Mouse (Mus musculus) layer of hippocampus, adult 18-20 months (tissue): ENCODE measurements at regions not wholly inside any gene's neighbourhood (a gene's known extent, or its start where the extent isn't known, plus 50 kb on each side); places are given as distances from the start of the nearest gene placed in this dataset.

Experiments
- DNase-seq, 2 experiments: peaks; one replicate each; pipeline ENCODE4 v3.0.0; 2022; ENCODE audit warnings: low spot score in 2 of 2

DNA sequence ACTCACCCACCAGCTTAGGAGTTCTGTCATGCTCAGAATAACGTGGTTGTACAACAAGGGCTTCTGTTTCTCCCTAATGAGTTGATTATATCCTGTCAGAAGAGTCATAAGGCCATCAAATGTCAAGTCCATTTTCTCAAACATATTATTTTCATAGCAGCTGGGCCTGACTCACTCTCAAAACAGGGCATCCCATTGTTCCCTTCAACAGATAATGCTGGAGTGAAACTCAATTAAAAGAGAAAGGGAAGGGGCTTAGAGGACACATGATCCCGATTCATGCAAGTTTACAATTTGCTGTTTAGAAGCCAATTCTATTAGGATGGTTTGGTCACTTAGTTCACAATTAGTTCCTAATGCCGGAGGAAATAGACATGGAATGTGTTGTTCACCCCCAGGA, 444.5 kb downstream of the Gsdmc2 start:
- no peak for DNase-seq

DNA sequence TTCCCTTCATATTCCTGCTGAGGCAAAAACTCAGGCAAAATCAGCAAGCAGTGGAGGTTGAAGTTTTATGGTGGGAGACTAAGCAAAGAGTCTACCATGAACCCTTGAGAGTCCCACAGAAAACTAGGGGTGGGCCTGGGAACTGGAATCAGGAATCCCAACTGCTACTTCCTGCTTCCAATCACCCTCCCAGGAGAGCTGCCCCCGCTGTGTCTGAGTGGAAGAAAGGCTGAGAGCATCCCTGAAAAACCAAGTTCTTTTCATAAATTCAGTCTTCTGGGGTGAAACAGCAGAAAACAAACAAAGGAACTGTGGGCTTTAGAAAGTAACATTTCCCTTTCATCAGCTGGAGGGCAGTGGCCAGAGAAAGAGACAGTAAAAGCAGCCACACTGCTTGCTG, 445.0 kb downstream of the Gsdmc2 start:
- DNase-seq: no peak

DNA sequence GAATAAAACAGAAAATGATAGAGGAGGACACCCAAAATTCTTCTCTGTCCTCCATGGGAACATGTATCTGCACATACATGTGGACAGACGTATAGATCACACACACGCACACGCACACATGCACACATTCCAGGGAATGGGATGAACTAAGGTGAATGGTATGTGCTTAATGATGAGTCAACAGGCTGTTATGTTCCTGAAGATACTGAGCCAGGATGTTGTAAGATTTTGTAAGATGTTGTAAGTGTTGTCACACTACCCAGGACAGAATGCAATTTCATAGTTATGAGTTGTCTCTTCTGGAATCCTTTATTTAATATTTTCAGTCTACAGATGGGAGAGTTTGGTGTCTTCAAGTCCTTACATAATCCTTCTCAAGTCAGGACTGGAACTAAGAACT, 447.5 kb downstream of the Gsdmc2 start:
- DNase-seq: no peak

DNA sequence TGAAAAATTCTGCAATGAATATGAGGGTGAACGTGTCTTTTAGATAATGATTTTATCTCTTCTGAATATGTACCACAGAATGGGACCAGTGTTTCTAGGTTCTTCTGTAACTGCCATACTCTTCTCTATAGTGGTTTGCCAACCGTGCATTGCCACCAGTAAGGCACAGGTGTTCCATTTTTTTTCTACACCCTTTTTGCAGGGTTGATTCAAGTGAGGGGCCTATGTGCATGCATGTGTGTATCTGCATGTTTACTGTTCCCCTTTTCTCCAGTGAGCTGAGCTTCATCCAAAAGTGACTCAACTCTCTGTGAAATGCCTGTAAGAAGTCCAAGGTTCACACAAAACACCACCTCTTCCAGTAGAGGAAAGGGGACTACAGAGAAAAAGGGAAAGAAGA, 467.7 kb downstream of the Gsdmc2 start:
- no peak for DNase-seq

DNA sequence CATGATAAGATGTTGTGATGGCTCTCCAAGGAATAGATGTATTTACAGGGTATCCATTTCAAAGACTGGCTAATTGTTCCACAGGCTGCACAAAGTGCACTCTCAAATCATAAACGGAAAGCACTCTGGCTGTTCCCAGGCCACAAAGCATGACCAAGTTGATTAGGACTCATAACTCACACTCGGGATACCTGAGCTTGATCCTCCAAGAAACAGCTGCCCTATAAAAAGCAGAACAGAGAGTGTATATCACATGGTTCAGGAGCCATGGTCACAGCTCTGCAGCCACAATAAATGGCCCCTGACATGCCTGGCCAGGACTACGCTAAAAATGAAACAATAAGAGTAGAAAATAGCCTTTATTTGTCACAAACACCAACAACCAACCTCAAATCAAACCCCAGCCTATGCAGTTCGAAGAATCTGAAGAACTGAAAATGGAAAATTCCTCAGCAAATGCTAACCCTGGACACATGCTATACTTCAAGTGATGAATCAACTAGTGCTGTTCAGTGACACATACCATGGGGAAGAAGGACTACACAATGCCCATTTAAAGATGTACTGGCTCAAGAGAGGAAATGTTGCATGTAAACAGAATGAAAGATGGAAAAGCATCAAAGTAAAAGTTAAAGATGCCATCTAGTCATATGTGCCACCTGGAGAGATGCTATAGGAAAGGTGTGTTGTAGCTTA, 473.5 kb downstream of the Gsdmc2 start:
- DNase-seq: no peak

DNA sequence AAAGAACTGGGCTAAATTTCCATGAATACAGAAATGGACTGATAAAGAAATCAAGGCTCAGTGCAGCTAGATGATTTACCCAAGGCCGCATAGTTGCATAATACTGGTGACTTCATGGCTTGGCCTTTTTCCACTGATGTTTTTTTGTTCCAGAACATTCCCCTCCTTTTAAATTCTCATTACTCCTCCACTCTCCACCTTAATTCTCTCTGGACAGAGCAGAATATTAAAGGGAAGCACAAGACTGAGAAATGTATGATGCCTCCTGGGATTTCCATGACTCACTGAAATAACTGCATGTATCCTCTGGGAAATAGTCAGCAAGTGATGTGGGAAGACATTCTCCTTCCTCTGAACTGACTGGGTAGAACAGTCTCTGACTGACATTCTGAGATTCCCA, 480.5 kb downstream of the Gsdmc2 start:
- DNase-seq: no peak

DNA sequence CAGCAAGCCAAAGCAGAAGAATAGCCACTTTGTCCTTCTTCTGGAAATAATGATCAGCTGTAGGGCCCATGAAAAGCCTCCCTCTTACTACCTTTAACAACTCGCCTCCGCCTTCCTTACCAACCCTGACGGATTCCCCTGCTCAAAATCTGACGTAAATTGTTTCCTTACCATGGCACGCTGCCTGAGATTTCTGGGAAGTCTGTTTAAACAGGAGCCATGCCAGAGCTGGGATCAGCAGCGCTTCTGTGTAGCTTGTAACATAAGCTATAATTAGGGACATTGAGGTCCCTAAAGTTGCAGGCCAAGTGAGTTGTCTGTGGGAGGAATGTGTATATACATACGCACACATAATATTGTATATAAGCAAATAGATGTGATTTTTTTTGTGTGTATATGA, 484.6 kb downstream of the Gsdmc2 start:
- DNase-seq: peak; percentile 2 to 22

DNA sequence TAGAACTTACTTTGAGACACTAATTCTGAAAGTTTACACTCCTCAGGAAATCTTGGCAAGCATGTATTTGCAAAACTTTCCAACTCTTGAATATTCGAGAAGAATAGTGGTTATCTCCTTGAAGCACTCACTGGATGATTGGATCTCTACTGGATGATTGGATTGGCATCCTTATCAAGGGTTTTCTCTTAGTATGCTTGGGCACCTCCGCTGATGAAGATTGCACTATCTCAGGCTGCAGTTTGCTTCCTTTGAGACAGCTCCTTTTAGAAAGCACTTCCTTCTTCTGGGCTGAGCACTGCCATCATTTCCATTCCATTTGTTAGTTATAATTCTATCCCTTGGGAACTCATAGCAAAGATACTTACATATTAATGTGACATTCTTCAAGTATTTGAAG, 503.2 kb downstream of the Gsdmc2 start:
- no peak for DNase-seq

DNA sequence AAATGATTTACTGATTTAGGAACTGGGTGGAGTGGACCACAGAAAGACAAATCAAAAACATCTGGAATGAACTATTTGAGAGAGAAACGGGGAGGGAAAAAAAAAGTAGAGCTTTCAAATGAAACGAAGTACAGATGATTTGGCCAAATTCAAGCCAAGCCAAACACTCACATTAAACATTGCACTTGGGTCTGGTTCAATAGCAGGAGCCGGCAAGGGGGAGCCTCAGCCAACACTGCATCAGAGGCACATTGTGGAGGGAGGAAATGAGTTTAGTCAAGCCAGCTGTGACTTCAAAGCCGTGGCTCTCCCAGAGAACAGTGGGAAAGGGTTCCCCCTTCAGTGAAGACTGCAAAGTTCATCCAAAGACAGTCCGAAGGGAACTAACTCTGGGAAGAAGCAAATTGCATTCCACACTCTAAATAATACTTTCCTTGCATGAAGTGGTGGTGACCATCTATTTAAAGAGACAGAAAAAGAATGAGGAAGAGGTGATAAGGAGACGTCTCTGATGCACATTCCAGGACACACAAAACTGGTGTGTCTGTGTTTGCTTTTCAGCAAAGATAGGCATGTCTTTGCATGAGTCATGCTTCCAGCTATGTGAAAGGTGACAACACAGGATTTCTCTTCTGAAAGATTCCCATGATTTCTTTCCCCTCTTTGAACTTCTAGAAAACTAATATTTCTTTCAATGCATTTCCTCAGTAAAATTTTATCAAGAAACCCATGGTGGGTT, 504.5 kb downstream of the Gsdmc2 start:
- peak in 1 of 2 experiments; percentile 13 for DNase-seq

DNA sequence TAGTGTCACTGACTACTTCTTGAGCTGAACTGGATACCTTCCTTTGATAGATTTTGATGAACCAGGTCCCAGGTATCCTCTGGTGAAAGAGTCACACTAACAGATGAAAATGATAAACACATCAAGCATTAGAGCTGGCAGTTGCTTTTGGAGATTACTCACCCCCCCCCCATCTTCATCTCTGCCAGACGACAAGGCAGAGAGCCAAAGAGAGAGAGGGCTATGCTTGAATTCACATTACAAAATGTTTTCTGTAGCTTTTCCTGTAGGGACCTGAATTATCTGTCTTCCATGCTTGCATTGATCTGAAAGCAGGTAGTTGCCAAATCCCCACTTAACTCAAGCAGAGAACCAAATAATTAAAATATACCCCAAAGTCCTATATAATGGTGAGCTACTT, 525.3 kb downstream of the Gsdmc2 start:
- peak in 1 of 2 experiments; percentile 5 for DNase-seq

DNA sequence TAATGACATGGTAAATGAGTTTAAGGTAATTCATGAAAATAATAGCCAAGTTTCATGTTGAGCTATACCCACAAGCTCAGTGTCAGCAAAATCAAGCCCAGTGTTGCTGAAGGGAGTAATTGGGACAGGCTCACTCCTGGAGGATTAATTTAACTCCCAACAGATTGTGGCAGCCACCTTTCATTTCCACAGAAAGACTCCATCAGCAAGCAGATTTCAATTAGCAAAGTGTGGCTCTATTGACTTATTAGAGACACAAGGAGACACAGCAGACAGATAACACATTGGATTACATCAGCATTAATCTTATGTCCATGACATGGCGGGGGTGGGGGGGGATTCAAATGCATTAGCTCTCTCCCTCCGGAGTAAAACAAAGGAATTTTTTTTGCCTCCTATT, 534.6 kb downstream of the Gsdmc2 start:
- DNase-seq: no peak

DNA sequence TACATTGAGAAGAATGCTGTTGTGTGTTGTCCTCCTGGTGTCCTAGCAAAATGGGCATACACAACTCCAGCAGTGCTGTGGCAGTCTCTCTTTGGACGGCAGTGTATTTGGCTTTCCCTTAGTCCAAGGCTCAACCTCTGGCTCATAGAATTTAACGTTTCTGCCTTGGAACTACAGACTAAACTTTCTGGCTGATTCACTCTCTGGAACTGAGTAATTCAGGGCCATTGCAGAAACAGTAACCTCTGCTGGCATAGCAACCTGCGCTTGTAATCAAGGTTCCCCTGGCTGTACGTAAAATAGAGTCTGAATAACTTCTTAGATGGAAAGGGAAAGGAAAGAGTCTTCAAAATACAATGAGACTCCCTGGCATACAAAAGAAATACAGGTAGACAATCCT, 545.7 kb downstream of the Gsdmc2 start:
- DNase-seq: no peak

DNA sequence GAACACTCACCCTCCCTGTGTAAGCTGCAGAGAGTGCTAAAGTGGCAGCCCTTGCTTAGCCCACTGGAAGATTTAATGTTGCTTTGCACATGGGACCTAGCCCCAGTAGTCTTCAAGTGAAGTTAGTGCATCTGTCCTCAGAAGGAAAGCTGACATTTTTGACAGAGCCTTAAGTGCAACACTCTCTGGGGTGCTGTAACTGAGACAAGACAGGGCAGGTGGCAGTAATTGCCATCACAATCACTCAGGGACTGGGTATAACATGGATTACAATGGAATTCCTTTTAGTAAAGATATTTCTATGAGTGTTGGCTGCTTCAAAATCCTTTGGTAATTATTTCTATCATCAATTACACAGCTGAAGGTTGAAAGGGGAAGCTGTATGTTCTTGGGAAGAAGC, 556.4 kb downstream of the Gsdmc2 start:
- DNase-seq: no peak

DNA sequence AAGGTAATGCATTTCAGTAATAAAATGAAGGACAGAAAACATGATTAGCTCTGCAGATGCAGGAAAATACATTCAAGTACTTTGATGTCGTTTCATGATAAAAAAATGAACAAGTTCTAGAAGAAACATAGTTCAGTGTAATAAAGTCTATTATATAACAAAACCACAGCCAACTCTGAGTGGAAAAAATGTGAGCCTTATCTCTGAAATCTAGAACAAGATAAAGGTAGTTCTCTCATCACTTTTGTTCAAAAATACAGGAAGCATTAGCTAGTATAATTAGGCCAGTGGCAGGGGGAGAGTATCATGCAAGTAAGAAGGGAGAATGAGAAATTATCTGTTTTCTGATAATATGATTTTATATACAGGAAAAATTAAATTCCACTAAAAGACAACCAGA, 559.0 kb downstream of the Gsdmc2 start:
- DNase-seq: no peak

DNA sequence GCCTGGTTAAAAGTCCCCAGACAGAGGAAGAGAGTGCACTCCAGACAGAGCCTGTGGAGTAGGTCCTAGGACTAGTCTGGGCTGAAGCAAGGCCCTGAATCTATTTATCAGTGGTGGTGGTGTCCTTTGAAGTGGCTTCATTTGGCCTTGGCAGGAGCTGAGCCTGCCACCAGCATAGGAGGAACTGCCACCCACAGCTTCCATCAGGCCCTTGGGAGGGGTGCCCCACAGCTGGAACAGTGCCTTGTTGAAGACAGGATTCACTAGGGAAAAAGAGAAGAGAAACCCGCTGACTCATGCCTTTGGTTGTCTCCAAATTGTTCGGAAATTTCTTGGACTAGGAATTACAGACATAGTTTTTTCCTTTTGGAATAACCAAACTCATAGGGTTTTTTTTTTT, 574.6 kb downstream of the Gsdmc2 start:
- DNase-seq: peak in 1 of 2 experiments; percentile 2

DNA sequence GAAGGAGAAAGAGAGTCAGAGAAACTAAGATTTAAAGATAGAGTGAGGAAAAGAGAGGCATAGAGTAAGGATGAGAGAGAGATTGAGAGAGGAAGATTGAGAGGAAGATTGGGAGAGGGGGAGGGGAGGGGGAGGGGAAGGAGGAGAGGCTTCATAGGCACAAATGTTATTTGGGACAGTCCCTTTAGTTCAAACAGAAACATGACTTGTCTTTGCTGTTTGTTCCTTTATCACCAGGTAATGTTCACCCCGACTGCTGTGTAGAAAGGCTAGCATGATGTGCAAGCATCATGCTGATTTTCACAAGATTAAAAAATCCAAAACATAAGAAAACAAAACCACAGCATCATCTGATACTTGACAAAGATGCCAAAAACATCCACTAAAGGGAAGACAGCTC, 579.1 kb downstream of the Gsdmc2 start:
- no peak for DNase-seq

DNA sequence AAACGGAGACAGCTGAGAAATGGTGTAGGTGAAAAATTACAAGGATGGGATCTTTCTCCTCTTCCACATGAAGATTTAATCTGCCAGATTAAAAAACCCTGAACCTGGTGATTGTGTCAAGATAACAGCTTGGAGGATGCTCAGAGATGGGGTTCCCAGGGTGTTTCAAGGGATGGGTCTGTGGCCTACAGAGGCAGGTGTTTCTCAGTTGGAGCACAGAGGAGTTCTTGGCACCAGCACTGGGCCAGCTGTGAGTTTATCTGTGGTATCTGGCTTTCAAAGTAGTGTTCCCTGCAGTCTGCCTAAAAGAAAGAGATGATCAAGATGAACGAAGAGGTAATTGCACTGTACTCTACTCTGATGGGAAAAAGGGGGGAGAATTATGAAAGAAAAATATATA, 589.2 kb downstream of the Gsdmc2 start:
- DNase-seq: no peak

DNA sequence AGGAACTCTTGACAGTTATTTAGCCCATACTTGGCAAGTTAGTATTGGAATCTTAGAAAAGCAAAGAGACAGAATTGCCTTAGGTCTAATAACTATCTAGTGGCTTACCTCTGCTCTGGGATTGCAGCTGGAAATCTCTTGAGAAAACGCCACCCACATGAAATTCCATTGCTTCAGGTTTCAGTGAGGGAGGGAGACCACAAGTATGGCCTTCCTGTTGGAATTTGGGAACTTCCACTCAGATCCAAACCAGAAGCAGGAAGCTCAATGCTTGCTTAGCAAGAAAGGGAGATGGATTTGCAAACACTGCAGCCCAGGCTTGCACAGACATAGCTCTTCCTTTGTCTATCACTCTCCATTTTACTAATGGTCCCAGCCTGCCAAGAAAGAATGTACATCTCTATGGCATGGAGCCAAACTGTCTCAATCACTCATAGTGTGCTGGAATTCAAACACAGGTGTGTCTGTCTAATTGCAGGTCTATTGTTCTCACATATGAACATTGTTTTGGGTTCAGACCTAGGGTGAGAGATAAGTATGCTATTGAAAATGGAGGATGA, 592.1 kb downstream of the Gsdmc2 start:
- DNase-seq: no peak

DNA sequence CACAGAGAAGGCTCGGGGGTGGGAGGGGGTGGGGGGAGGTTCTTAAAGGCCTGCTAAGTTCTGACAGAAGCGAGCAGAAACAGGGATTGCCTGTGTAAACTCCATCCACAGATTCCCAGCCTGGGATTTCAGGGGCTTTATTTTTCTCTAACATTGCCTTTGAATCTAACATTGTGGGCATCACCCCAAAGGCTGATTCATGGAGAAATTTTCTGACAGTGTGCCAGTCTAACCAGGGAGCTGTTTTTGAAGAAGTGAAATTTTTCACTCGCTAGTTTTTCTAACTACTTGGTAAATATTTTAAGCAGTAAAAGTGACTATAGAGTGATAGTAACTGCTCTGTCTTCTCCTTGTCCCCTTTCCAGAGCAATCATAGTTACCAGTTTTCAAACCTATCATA, 606.4 kb downstream of the Gsdmc2 start:
- DNase-seq: peak in 1 of 2 experiments; percentile 49

DNA sequence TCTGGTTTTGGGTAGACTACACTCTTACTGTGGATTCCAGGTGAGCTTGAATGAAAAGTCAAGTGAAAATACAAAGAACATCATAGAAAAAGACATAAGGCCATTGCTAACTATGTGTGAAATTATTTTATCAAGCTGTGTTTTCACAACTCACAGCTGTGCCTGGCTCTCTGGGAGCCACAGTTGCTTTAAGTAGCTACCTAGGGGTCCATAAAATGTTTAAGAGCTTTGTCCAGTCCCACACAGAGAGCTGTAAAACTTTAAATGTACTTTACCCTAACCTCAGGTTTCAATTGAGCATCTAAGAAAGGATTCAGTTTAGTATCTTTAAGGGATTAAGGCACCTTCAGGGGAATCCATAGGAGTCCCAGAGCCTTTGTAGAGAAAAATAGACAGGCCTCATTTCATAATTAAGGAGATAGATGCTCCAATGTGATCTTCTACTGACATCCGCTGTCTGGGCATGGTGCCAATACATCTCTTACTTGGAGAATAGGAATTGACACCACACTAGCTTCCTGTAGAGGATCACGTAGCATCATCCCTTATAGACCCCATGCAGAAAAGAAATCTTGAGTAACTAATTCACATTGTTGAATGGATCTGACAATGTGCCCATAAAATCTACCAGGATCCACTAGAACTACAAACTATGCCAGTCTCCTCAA, 626.5 kb downstream of the Gsdmc2 start:
- DNase-seq: no peak

DNA sequence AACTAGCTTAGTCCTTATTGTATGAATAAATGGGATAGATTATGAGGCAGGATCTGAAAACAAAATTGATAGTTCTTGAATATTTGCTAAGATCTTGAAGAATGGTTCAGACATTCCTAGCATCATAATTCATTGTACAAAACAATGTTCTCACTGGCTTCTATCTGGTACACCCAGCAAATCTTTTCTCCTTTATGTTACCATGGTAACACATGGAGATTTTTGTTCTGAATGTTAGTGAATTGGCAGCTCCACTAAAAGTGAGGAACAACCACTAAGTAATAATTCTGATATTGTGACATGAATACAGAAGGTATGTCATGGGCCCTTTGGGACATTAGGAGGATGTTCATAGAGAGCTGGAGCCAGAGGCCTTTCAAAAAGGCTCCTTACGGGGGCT, 639.8 kb downstream of the Gsdmc2 start:
- peak in 1 of 2 experiments; percentile 2 for DNase-seq

DNA sequence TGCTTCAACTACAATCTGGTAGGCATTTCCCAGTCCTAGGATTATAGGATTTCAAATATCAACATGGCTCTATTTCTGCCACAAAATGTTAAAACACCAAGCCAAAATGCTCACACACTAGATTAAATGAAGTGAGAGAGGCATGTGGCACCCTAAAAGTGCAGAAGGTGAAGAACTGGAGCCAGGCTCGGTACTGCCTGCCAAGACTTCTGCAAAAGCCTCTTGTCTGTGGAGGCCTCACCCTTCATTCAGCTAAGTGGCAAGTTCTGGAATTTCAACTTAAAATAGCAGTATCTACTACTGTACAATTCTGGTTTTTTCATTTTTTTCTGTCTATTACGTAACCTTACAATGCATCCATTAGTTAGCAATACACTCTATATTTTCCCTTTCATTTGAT, 649.9 kb downstream of the Gsdmc2 start:
- no peak for DNase-seq
